Mouse (Mus musculus): Measurements from ENCODE around the gene Snd1. TPM values are rescaled to one million over a fixed set of nuclear protein-coding genes. Genes with fewer than 3 reads are reported as not detected.

The Snd1 gene
- polyA plus RNA-seq, 1 experiment from 2014 or later, result 110 TPM

DNA sequence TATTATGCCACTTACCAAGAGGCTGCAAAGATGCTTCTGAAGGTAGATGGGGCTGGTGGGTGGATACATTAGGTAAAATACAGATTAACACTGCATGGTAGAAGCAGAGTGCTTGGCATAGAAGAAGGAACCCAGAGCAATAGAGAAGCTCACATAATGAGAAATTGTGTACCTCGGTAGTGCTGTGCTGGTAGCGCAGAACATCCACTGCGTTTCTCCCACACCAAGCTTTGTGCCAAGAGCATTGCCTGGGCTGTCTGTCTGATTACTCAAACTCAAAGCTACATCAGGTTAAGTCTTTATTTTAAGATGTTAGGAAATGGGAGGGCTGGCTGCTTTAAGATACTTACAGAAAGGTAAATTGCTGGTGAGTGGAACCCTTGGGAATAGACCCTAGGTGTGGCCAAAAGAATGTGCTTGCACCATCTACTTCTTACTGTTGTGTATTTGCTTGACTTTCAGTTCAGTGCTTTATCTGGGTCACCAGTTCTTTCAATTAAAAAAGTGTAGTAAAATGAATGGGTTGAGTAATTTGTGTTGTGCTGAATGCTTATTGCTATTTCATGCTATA, 117.5 kb downstream of the Snd1 start:
- Histone ChIP-seq H3K36me3 (0 out of 2 replicates have a peak, but pooled peaks cover 3% of the 10 kb centered on the region), H3K4me1 (peaks cover 3% of the 10 kb centered on the region; the same call in 1 of the 2 replicates), H3K27ac (replicated peaks) (no peak overlapping the region), H3K27me3 (ENCODE audit: low read depth, poor library complexity, severe bottlenecking) (no peaks in the 10 kb centered on the region), H3K9me3 (replicated peaks) (no peaks in the 10 kb centered on the region), H3K4me3 (no peak overlapping the region)
- DNase-seq (ENCODE audit: low spot score), result no peak
- whole genome bisulfite sequencing, result 96% methylated on average over 3 of the region's 3 CpGs

DNA sequence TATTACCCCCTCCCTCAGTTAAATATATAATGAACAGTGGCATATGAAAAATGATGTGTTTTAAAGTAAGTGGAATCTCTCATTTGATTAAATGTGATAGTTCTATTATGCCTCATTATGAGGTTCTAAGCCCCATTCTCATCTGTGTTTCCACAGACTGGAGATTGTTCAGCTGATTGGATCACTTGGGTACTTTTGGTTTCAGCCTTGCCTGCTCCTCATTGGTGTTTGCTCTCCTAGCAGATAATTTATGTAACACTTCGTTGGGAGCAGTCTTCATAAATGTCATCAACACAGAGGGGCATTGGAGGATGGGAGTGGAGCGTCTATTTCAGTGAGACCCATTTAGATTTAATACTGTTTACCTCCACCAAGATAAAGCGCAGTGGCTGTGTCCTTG, 118.8 kb downstream of the Snd1 start:
- Histone ChIP-seq H3K9me3 (replicated peaks) (no peaks in the 10 kb centered on the region), H3K4me1 (peaks cover 3% of the 10 kb centered on the region; the same call in 1 of the 2 replicates), H3K36me3 (0 out of 2 replicates have a peak, but pooled peaks cover 3% of the 10 kb centered on the region), H3K4me3 (no peak overlapping the region), H3K27me3 (ENCODE audit: low read depth, poor library complexity, severe bottlenecking) (no peaks in the 10 kb centered on the region), H3K27ac (replicated peaks) (no peak overlapping the region)
- DNase-seq (ENCODE audit: low spot score), result no peak
- 94% methylated on average over 3 of the region's 3 CpGs for WGBS

DNA sequence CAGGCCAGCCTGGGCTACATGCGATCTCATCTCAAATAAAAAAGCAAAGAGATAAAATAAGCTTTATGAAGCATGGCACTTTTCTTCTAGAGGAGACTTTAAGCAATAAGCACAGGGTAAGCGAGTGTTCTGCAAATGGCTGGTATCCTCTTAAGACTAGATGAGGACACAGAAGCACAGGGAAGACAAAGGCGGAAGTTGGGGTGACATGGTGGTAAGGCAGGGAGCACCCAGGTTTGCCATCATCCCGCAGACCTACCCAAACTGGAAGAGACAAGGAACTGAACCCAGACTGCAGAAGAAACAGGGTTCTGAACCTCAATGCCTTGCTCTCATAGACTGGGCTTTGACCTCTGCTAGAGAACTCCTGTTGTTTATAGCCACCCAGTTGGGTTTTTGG, 119.8 kb downstream of the Snd1 start:
- Histone ChIP-seq H3K27ac (replicated peaks) (no peak overlapping the region), H3K4me3 (no peak overlapping the region), H3K4me1 (peaks cover 3% of the 10 kb centered on the region; the same call in 1 of the 2 replicates), H3K9me3 (replicated peaks) (no peaks in the 10 kb centered on the region), H3K27me3 (ENCODE audit: low read depth, poor library complexity, severe bottlenecking) (no peaks in the 10 kb centered on the region), H3K36me3 (0 out of 2 replicates have a peak, but pooled peaks cover 3% of the 10 kb centered on the region)
- WGBS, result 96% methylated on average over 4 of the region's 4 CpGs
- DNase-seq (ENCODE audit: low spot score), result no peak

DNA sequence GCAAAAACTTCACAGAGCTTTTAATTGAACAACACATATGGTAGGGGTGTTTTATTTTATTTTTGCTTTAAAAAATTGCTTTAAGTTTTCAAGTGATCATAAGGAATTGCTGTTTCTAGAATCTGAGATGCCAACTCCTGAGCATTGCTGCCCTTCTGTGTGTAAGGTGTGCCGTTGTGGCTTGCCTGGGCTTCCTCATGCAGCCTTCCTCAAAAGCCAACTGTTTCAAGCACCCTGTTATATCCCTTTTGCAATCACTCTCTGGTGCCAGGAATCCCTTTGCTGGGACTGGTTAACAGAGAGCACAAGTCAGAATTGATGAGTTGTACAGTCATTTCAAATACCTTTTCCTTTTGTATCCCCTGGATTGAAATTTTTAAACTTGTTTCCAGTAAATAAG, 120.3 kb downstream of the Snd1 start:
- peaks cover 3% of the 10 kb centered on the region; the same call in 1 of the 2 replicates for H3K4me1 ChIP-seq
- no peaks in the 10 kb centered on the region for H3K27me3 ChIP-seq (ENCODE audit: low read depth, poor library complexity, severe bottlenecking)
- no peak overlapping the region for H3K4me3 ChIP-seq
- 0 out of 2 replicates have a peak, but pooled peaks cover 3% of the 10 kb centered on the region for H3K36me3 ChIP-seq
- WGBS, result 82% methylated on average over 1 of the region's 1 CpGs
- H3K9me3 ChIP-seq (replicated peaks), result no peaks in the 10 kb centered on the region
- DNase-seq (ENCODE audit: low spot score), result no peak
- H3K27ac ChIP-seq (replicated peaks), result no peak overlapping the region

DNA sequence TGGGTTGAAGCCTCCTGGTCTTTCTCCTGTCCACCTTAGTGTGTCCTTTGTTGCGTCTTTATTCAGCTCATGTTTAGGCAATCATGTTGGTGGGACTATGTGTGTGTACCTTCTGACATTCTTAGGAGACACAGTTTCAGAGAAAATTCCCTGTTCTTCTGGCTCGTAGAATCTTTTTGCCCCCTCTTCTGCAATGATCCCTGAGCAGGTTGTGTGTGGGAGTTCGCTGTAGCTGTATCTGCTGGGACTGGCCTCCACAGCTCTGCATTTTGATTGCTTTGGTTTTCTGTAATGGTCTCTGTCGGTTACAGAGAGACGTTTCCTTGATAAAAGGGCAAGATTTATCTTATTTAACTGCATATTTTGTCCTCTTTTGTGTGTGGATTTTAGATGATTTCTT, 122.3 kb downstream of the Snd1 start:
- WGBS, result 89% methylated on average over 5 of the region's 5 CpGs
- Histone ChIP-seq H3K36me3 (no peaks in the 10 kb centered on the region), H3K9me3 (replicated peaks) (no peaks in the 10 kb centered on the region), H3K27me3 (ENCODE audit: low read depth, poor library complexity, severe bottlenecking) (no peaks in the 10 kb centered on the region), H3K4me1 (peaks cover 3% of the 10 kb centered on the region; the same call in 1 of the 2 replicates), H3K27ac (replicated peaks) (no peak overlapping the region), H3K4me3 (no peak overlapping the region)
- no peak for DNase-seq (ENCODE audit: low spot score)

DNA sequence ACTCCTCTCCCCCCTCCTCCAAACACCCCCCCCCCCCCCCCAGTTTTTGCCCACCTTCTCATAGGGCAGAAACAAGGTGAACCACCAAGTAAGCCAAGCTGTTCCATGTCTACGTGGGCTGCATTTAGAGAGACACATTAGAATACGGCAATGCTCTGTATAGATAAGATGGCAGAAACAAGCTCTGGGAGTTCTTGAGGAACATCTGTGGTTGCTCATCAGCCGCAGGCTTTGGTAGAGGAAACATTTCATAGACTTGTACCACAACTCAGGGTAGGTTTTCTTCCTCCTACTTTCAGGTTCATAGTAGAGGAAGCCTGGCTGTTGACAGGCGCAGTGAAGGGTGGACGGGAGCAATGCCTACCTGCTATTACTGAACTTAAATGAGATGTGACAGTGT, 124.2 kb downstream of the Snd1 start:
- DNase-seq (ENCODE audit: low spot score), result no peak
- no peaks in the 10 kb centered on the region for H3K36me3 ChIP-seq
- 90% methylated on average over 5 of the region's 5 CpGs for WGBS
- no peaks in the 10 kb centered on the region for H3K27me3 ChIP-seq (ENCODE audit: low read depth, poor library complexity, severe bottlenecking)
- H3K4me1 ChIP-seq, result peaks cover 8% of the 10 kb centered on the region; the same call in 1 of the 2 replicates
- H3K4me3 ChIP-seq, result no peak overlapping the region
- H3K9me3 ChIP-seq (replicated peaks), result no peaks in the 10 kb centered on the region
- no peak overlapping the region for H3K27ac ChIP-seq (replicated peaks)

DNA sequence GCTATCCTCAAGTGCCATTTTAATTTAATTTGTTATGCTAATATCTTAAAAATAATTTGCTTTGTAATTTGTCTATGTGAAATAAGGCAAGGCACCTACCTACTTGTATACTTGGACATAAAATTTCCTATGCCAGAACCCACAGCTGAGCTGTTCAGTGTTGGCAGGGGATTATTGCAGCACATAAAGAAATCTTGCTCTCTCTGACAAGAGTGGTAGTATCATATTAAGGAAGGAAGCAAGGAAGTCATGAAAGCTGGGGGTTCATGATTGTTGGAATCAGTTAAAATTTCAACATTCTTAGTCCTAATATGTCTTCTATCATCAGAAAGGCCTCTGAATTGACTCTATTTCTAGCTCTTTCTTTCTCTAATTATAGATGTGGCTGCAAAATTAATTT, 125.5 kb downstream of the Snd1 start:
- DNase-seq (ENCODE audit: low spot score), result no peak
- peaks cover 8% of the 10 kb centered on the region; the same call in 1 of the 2 replicates for H3K4me1 ChIP-seq

DNA sequence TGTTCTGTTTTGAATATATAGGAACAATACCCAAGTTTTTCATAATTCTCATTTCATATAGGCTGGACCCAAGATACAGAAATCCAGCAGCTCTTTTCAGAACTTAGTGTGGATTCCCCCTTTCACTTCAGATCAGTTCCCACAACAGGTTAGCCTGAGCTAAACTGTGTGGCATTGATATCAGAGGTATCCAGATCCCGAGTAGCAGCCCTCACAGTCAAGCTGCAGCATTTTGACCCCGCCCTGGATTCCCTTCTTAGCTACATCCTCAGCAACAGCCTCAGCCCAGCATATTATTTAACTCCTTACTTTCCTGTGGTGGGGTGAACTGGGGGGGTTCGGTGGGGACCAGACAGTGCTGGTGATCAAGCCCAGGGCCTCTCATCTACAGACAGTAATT, 128.5 kb downstream of the Snd1 start:
- Histone ChIP-seq H3K4me3 (no peak overlapping the region), H3K36me3 (no peaks in the 10 kb centered on the region), H3K27me3 (ENCODE audit: low read depth, poor library complexity, severe bottlenecking) (no peaks in the 10 kb centered on the region), H3K9me3 (replicated peaks) (no peaks in the 10 kb centered on the region), H3K27ac (replicated peaks) (no peak overlapping the region), H3K4me1 (0 out of 2 replicates have a peak, but pooled peaks cover 9% of the 10 kb centered on the region)
- DNase-seq (ENCODE audit: low spot score), result no peak
- WGBS, result 92% methylated on average over 3 of the region's 3 CpGs

More for the DNA sequence above, 125.5 kb downstream of the Snd1 start:
- no peaks in the 10 kb centered on the region for H3K27me3 ChIP-seq (ENCODE audit: low read depth, poor library complexity, severe bottlenecking)
- H3K36me3 ChIP-seq, result no peaks in the 10 kb centered on the region
- H3K4me3 ChIP-seq, result no peak overlapping the region
- no peaks in the 10 kb centered on the region for H3K9me3 ChIP-seq (replicated peaks)
- no peak overlapping the region for H3K27ac ChIP-seq (replicated peaks)

DNA sequence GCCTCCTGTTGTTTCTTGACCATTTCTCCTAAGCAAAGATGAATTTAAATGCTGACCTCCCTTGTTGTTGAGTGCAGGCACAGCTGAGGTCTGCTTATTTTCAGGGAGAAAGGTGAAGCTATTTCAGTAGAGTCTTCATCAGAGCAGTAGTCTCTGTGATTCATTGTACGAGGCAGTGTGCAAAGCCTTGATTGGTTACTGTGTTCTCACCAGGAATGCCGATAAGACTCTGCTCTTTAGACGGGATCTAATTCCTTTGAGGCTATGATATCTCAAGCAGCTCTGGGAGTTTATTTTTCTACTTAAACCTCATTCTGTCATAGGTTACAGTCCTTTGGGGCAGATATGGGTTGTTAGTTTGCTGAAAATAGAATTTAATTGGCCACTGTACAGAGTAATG, 128.9 kb downstream of the Snd1 start:
- Histone ChIP-seq H3K27me3 (ENCODE audit: low read depth, poor library complexity, severe bottlenecking) (no peaks in the 10 kb centered on the region), H3K4me3 (no peak overlapping the region), H3K9me3 (replicated peaks) (no peaks in the 10 kb centered on the region), H3K36me3 (no peaks in the 10 kb centered on the region), H3K27ac (replicated peaks) (no peak overlapping the region), H3K4me1 (0 out of 2 replicates have a peak, but pooled peaks cover 9% of the 10 kb centered on the region)
- DNase-seq (ENCODE audit: low spot score), result no peak
- whole genome bisulfite sequencing, result 76% methylated on average over 3 of the region's 3 CpGs

DNA sequence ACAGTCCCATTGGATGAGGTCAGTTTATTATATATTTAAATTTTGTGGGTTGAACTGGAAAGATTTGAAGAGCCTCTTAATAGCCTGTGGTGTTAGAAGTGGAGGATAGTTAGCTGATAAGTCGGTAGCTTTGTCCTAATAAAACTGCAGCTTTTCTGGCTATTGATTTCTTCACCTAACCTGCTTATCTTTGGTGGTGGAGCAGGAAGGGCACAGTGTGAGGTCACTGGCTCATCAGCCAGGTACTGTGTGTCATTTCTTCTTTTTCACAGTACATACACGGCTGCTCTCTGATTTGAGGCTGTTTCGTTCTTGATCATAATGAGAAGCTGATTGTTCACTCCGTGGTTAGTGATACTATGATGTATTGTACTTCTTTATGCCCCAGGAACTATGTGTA, 134.4 kb downstream of the Snd1 start:
- Histone ChIP-seq H3K36me3 (no peaks in the 10 kb centered on the region), H3K27me3 (ENCODE audit: low read depth, poor library complexity, severe bottlenecking) (no peaks in the 10 kb centered on the region), H3K27ac (replicated peaks) (no peak overlapping the region), H3K9me3 (replicated peaks) (no peaks in the 10 kb centered on the region), H3K4me3 (no peak overlapping the region), H3K4me1 (0 out of 2 replicates have a peak, but pooled peaks cover 4% of the 10 kb centered on the region)
- WGBS, result 90% methylated on average over 4 of the region's 4 CpGs
- no peak for DNase-seq (ENCODE audit: low spot score)

DNA sequence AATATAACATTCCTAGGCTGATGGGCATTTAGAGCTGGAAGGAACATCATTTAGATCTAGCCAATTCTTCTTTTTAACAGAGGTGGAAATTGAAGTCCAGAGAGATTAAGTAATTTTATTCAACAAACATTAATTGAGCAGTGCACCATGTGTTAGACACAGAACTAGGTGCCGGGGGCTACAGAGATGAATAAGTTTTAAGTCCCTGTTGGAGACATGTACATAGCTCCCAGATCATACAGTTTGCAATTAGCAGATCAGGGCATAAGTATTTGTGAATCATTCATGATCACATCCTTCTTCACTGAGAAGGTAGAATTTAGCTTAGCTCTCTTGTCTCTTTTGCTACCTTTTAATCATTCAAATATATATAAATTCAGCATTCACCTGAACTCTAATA, 135.2 kb downstream of the Snd1 start:
- Histone ChIP-seq H3K36me3 (no peaks in the 10 kb centered on the region), H3K9me3 (replicated peaks) (no peaks in the 10 kb centered on the region), H3K27ac (replicated peaks) (no peak overlapping the region), H3K4me1 (0 out of 2 replicates have a peak, but pooled peaks cover 4% of the 10 kb centered on the region), H3K4me3 (no peak overlapping the region), H3K27me3 (ENCODE audit: low read depth, poor library complexity, severe bottlenecking) (no peaks in the 10 kb centered on the region)
- 97% methylated on average over 1 of the region's 1 CpGs for WGBS
- no peak for DNase-seq (ENCODE audit: low spot score)

DNA sequence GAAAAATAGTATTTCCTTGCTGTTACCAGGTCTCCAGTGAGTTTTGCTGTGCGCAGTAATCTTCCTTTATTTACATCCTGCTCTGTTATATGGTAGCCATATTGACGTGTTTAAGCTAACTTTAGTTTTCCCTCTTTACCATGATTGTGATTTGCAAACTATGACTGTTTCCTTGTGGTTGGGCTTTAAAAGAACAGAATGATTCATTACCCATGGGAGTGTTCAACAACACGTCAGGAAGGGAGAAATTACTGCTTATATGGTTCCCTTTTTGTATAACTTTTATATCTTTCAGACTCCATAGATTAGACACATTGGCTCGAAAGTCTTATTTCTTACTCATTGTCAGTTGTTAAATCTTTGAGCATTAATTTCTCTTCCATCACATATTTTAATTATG, 138.5 kb downstream of the Snd1 start:
- Histone ChIP-seq H3K4me3 (no peak overlapping the region), H3K4me1 (peaks cover 6% of the 10 kb centered on the region), H3K9me3 (replicated peaks) (no peaks in the 10 kb centered on the region), H3K36me3 (no peaks in the 10 kb centered on the region), H3K27ac (replicated peaks) (no peak overlapping the region), H3K27me3 (ENCODE audit: low read depth, poor library complexity, severe bottlenecking) (no peaks in the 10 kb centered on the region)
- no peak for DNase-seq (ENCODE audit: low spot score)
- WGBS, result 94% methylated on average over 4 of the region's 4 CpGs

DNA sequence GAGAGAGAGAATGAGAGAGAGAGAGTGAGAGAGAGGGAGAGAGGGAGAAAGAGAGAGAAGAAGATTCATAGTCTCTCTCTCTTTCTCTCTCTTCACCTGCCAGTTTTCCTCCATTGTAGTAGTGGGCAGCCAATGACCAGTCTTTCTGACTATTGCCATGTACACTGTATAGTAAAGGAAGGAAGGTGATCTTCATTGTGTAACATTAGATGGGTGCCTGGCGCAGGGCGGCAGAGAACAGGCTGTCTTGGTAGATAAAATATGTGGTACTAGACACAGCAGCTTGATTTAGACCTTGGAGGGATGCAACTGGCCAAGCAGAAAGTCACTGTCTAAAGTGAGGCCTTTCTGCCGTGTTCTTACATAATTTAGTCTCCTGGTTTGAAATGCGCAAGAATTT, 139.9 kb downstream of the Snd1 start:
- Histone ChIP-seq H3K4me3 (no peak overlapping the region), H3K27me3 (ENCODE audit: low read depth, poor library complexity, severe bottlenecking) (no peaks in the 10 kb centered on the region), H3K36me3 (no peaks in the 10 kb centered on the region), H3K27ac (replicated peaks) (no peak overlapping the region), H3K4me1 (peaks cover 18% of the 10 kb centered on the region), H3K9me3 (replicated peaks) (no peaks in the 10 kb centered on the region)
- 96% methylated on average over 4 of the region's 4 CpGs for WGBS
- no peak for DNase-seq (ENCODE audit: low spot score)

Measured in midbrain, embryonic 10.5 days (tissue).